In genomic region chr4:24898636-24899035, GRCm38 (mm10) we compare ENCODE assay signal across 8 mouse cellular contexts. TPM values are rescaled to one million over a fixed set of nuclear protein-coding genes. Genes with fewer than 3 reads are reported as not detected.
DNase-seq lines count a peak whose midpoint lies in the region; ATAC-seq lines count a peak whose summit lies in the region.

No protein-coding gene starts in this region.

- H3K4me1 ChIP-seq in embryonic facial prominence, embryonic 12.5 days, result peaks cover 6% of the 10 kb centered on the region; the same call in 1 of the 2 replicates
- H3K4me1 ChIP-seq in kidney, embryonic 15.5 days, result peaks cover 11% of the 10 kb centered on the region

- H3K27ac ChIP-seq in embryonic facial prominence, embryonic 12.5 days, result no peak overlapping the region
- H3K27ac ChIP-seq in kidney, embryonic 15.5 days, result no peak overlapping the region

- 21% methylated on average over 8 of the region's 8 CpGs for WGBS in embryonic facial prominence, embryonic 12.5 days
- 21% methylated on average over 8 of the region's 8 CpGs for WGBS in kidney, embryonic 15.5 days

- H3K36me3 ChIP-seq in embryonic facial prominence, embryonic 12.5 days, result peaks cover 24% of the 10 kb centered on the region
- H3K36me3 ChIP-seq in kidney, embryonic 15.5 days, result peaks cover 27% of the 10 kb centered on the region

- ATAC-seq in embryonic facial prominence, embryonic 12.5 days (ENCODE audit: insufficient number of reproducible peaks, insufficient read depth, low FRiP score, low TSS enrichment), result no peak
- ATAC-seq in kidney, embryonic 15.5 days (replicated peaks; ENCODE audit: low FRiP score), result peak; percentile 31; the same call in 1 of the 2 replicates
- no peak for ATAC-seq in activated CD4-positive, CD25-positive, alpha-beta regulatory T cell, adult 4 months

- no peaks in the 10 kb centered on the region for H3K9me3 ChIP-seq in embryonic facial prominence, embryonic 12.5 days
- no peaks in the 10 kb centered on the region for H3K9me3 ChIP-seq in kidney, embryonic 15.5 days (replicated peaks)

- H3K27me3 ChIP-seq in embryonic facial prominence, embryonic 12.5 days, result no peaks in the 10 kb centered on the region
- no peaks in the 10 kb centered on the region for H3K27me3 ChIP-seq in kidney, embryonic 15.5 days

- DNase-seq in cerebellum, postnatal 14 days, result peak; percentile 12 to 17
- DNase-seq in cerebellum, adult 11-12 months, result no peak
- DNase-seq in 416B (ENCODE audit: low read depth), result peak; percentile 20
- peak; percentile 34 for DNase-seq in naive thymus-derived CD4-positive, alpha-beta T cell, adult 2 months (ENCODE audit: low read depth)
- DNase-seq in ovary, postnatal 10 days (ENCODE audit: low spot score), result no peak

- peak overlapping the region; percentile 70 for H3K4me2 ChIP-seq in embryonic facial prominence, embryonic 12.5 days (replicated peaks)
- H3K4me2 ChIP-seq in kidney, embryonic 15.5 days, result peak overlapping the region; percentile 88

- H3K9ac ChIP-seq in embryonic facial prominence, embryonic 12.5 days, result peak overlapping the region; percentile 54
- H3K9ac ChIP-seq in kidney, embryonic 15.5 days, result peak overlapping the region; percentile 79

- H3K4me3 ChIP-seq in embryonic facial prominence, embryonic 12.5 days, result peak overlapping the region; percentile 67
- H3K4me3 ChIP-seq in kidney, embryonic 15.5 days (replicated peaks), result peak overlapping the region; percentile 92

RNA-seq across cellular contexts. Expression of gene Ndufaf4, which starts 0.8 kb away (rescaled TPM):
- polyA plus RNA-seq in embryonic facial prominence, embryonic 12.5 days (2016; fragmentation: Nextera tagmentation; extraction: Ambion mirVana), result 49.3 and 54.5 TPM in 2 replicates
- 52.2 and 52.3 TPM in 2 replicates for polyA plus RNA-seq in kidney, embryonic 15.5 days (2015; fragmentation: Nextera tagmentation; extraction: Ambion mirVana)
- 10 to 100 TPM; 28.1 to 29.5 TPM for polyA plus RNA-seq in activated CD4-positive, CD25-positive, alpha-beta regulatory T cell, adult 4 months (2017; shearing (Covaris generic))

RNA-seq across cellular contexts. Expression of gene Klhl32, which starts 47.7 kb away (rescaled TPM):
- 4.1 TPM in 2 replicates for polyA plus RNA-seq in embryonic facial prominence, embryonic 12.5 days (2016; fragmentation: Nextera tagmentation; extraction: Ambion mirVana)
- 3.1 TPM in 2 replicates for polyA plus RNA-seq in kidney, embryonic 15.5 days (2015; fragmentation: Nextera tagmentation; extraction: Ambion mirVana)
- polyA plus RNA-seq in activated CD4-positive, CD25-positive, alpha-beta regulatory T cell, adult 4 months (2017; shearing (Covaris generic)), result under 1 TPM; 0.15 to 0.37 TPM

Comparison
In these comparisons a context has a peak if more than half of its experiments do, and no peak if none do; other contexts are left out.
1. DNase-seq: peak in cerebellum, postnatal 14 days (2 of 2), 416B (single experiment) and naive thymus-derived CD4-positive, alpha-beta T cell, adult 2 months (single experiment); none in cerebellum, adult 11-12 months (single experiment) and ovary, postnatal 10 days (single experiment).